Mouse (Mus musculus): ENCODE data around the gene Mast4.

DNA sequence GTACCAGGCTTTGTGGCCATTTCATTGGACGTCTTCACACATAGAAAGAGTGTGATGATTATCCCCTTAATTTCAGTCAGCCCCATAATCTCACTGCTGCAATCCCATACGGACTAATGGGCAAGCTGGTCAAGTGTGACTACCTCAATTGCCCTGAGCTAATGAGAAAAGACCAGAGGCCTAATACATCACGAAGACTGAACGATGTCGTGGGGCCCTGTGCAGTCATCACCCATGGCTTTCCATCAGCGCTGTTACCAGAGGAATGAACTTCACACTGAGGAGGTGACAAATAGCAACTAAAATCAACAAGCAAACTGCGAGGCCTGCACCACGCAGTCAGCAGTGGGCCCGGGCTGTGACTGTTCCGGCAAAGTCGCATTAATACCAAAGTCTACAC is 344.7 kb downstream of the Mast4 start:
- no peak for TF ChIP-seq CTCF (IDR thresholded peaks at IDR 0.05)
- no peak for TF ChIP-seq POLR2A (IDR thresholded peaks at IDR 0.05; ENCODE audit: insufficient read depth, low read depth, low read length)

Data from heart, adult 2 months (tissue).